Comparison of ENCODE assay signal across 8 mouse cellular contexts in genomic region chr14:55762001-55762821, GRCm38 (mm10). TPM values are rescaled to one million over a fixed set of nuclear protein-coding genes. Genes with fewer than 3 reads are reported as not detected.
A peak's percentile ranks its signal among the peaks of the same experiment; 100 is the strongest.
DNase-seq lines count a peak whose midpoint lies in the region; ATAC-seq and TF ChIP-seq lines count a peak whose summit lies in the region.

No protein-coding gene starts in this region.

- H3K4me2 ChIP-seq in heart, embryonic 13.5 days = peak overlapping the region; percentile 92
- peak overlapping the region; percentile 98 for H3K4me2 ChIP-seq in stomach, embryonic 15.5 days

- no peaks in the 10 kb centered on the region for H3K27me3 ChIP-seq in ES-Bruce4 (ENCODE audit: control insufficient read depth, insufficient read depth, low read length, poor library complexity, severe bottlenecking)
- H3K27me3 ChIP-seq in heart, embryonic 13.5 days (replicated peaks) = peaks cover 64% of the 10 kb centered on the region
- peaks cover 22% of the 10 kb centered on the region for H3K27me3 ChIP-seq in stomach, embryonic 15.5 days (replicated peaks)

- H3K4me3 ChIP-seq in ES-Bruce4 (ENCODE audit: low read depth, low read length) = peak overlapping the region; percentile 56
- H3K4me3 ChIP-seq in heart, embryonic 13.5 days = peak overlapping the region; percentile 59
- H3K4me3 ChIP-seq in stomach, embryonic 15.5 days (replicated peaks) = peak overlapping the region; percentile 57

- H3K9me3 ChIP-seq in ES-Bruce4 (replicated peaks; ENCODE audit: control insufficient read depth, insufficient read depth, low read length, poor library complexity, severe bottlenecking) = no peaks in the 10 kb centered on the region
- no peaks in the 10 kb centered on the region for H3K9me3 ChIP-seq in heart, embryonic 13.5 days
- H3K9me3 ChIP-seq in stomach, embryonic 15.5 days = no peaks in the 10 kb centered on the region

- peak; percentile 39 to 80 for DNase-seq in adrenal gland, adult (ENCODE audit: inconsistent age in 2 of 2, low spot score in 1 of 2)
- no peak for DNase-seq in adrenal gland, adult 8-10 months
- DNase-seq in embryo, embryonic 11 days = peak; percentile 80
- peak; percentile 67 for DNase-seq in kidney, postnatal 14 days

- no peak for TF ChIP-seq POLR2A in ES-Bruce4 (IDR thresholded peaks at IDR 0.05; ENCODE audit: insufficient read depth, low read length)

- no peak overlapping the region for H3K27ac ChIP-seq in ES-Bruce4 (ENCODE audit: insufficient read depth, low read length)
- 0 out of 2 replicates have a peak overlapping the region, but pooled peaks have one; percentile 54 for H3K27ac ChIP-seq in heart, embryonic 13.5 days (replicated peaks)
- peak overlapping the region; percentile 27 for H3K27ac ChIP-seq in stomach, embryonic 15.5 days

- peaks cover 2% of the 10 kb centered on the region for H3K4me1 ChIP-seq in ES-Bruce4 (ENCODE audit: control insufficient read depth, insufficient read depth, low read length)
- H3K4me1 ChIP-seq in heart, embryonic 13.5 days = peaks cover 47% of the 10 kb centered on the region
- peaks cover 15% of the 10 kb centered on the region for H3K4me1 ChIP-seq in stomach, embryonic 15.5 days

- WGBS in heart, embryonic 13.5 days = 1% methylated on average over 77 of the region's 77 CpGs
- under 1% methylated on average over 76 of the region's 77 CpGs for WGBS in stomach, embryonic 15.5 days

- TF ChIP-seq EP300 in ES-Bruce4 (IDR thresholded peaks at IDR 0.05; ENCODE audit: insufficient read depth, low read depth, low read length) = no peak

- H3K36me3 ChIP-seq in ES-Bruce4 (ENCODE audit: control insufficient read depth, insufficient read depth, low read length, poor library complexity, severe bottlenecking) = no peaks in the 10 kb centered on the region
- H3K36me3 ChIP-seq in heart, embryonic 13.5 days = no peaks in the 10 kb centered on the region
- no peaks in the 10 kb centered on the region for H3K36me3 ChIP-seq in stomach, embryonic 15.5 days

- TF ChIP-seq CTCF in ES-Bruce4 (IDR thresholded peaks at IDR 0.05; ENCODE audit: low read depth, low read length) = no peak

- H3K9ac ChIP-seq in ES-Bruce4 (ENCODE audit: low read depth, poor library complexity, severe bottlenecking) = peak overlapping the region; percentile 76
- peak overlapping the region; percentile 84 for H3K9ac ChIP-seq in heart, embryonic 13.5 days
- peak overlapping the region; percentile 65 for H3K9ac ChIP-seq in stomach, embryonic 15.5 days

- peak; percentile 22; the same call in 1 of the 2 replicates for ATAC-seq in heart, embryonic 13.5 days (ENCODE audit: extremely low read depth, insufficient number of reproducible peaks, low FRiP score, low TSS enrichment)
- peak; percentile 17 for ATAC-seq in megakaryocyte, adult 5-6 weeks (ENCODE audit: poor library complexity, severe bottlenecking)
- ATAC-seq in stomach, embryonic 15.5 days (ENCODE audit: insufficient read depth, low FRiP score, low read depth) = peak; percentile 49

RNA-seq across cellular contexts. Expression of gene Ltb4r2, which starts 1.0 kb away (rescaled TPM):
- total RNA-seq in adrenal gland, adult 8-10 months (2022) = under 1 TPM in 1 of 4 experiments, not detected in 3; 0.17 TPM
- polyA plus RNA-seq in ES-Bruce4 (2011; ENCODE audit: insufficient read depth, insufficient read length, low read depth, missing spikeins) = 5.3 and 6.8 TPM in 2 replicates
- 0.25 and 0.27 TPM in 2 replicates for polyA plus RNA-seq in heart, embryonic 13.5 days (2015; fragmentation: Nextera tagmentation; extraction: Ambion mirVana)
- 0.16 and 0.21 TPM in 2 replicates for total RNA-seq in megakaryocyte, adult 5-6 weeks (2015)
- 0.33 and 0.53 TPM in 2 replicates for total RNA-seq in megakaryocyte, adult 5-6 weeks (2017)
- 0.85 and 0.96 TPM in 2 replicates for polyA plus RNA-seq in stomach, embryonic 15.5 days (2015; fragmentation: Nextera tagmentation; extraction: Ambion mirVana)

RNA-seq across cellular contexts. Expression of gene Ltb4r1, which starts 3.6 kb away (rescaled TPM):
- under 1 TPM; 0.31 to 0.75 (median 0.43) TPM for total RNA-seq in adrenal gland, adult 8-10 months (2022)
- polyA plus RNA-seq in ES-Bruce4 (2011; ENCODE audit: insufficient read depth, insufficient read length, low read depth, missing spikeins) = 2.6 and 3.0 TPM in 2 replicates
- polyA plus RNA-seq in heart, embryonic 13.5 days (2015; fragmentation: Nextera tagmentation; extraction: Ambion mirVana) = 0.48 and 0.71 TPM in 2 replicates
- 41.4 and 46.4 TPM in 2 replicates for total RNA-seq in megakaryocyte, adult 5-6 weeks (2015)
- total RNA-seq in megakaryocyte, adult 5-6 weeks (2017) = 57.4 and 68.0 TPM in 2 replicates
- 3.8 and 4.7 TPM in 2 replicates for polyA plus RNA-seq in stomach, embryonic 15.5 days (2015; fragmentation: Nextera tagmentation; extraction: Ambion mirVana)

RNA-seq across cellular contexts. Expression of gene Cideb, which starts 4.0 kb away (rescaled TPM):
- under 1 TPM in 2 of 4 experiments, not detected in 2; 0.31 to 0.49 TPM for total RNA-seq in adrenal gland, adult 8-10 months (2022)
- polyA plus RNA-seq in ES-Bruce4 (2011; ENCODE audit: insufficient read depth, insufficient read length, low read depth, missing spikeins) = not detected in 2 replicates
- polyA plus RNA-seq in heart, embryonic 13.5 days (2015; fragmentation: Nextera tagmentation; extraction: Ambion mirVana) = 1.2 and 2.1 TPM in 2 replicates
- 0.27 and 1.5 TPM in 2 replicates for total RNA-seq in megakaryocyte, adult 5-6 weeks (2015)
- total RNA-seq in megakaryocyte, adult 5-6 weeks (2017) = 0.22 TPM in 1 of 2 replicates, not detected in the other
- polyA plus RNA-seq in stomach, embryonic 15.5 days (2015; fragmentation: Nextera tagmentation; extraction: Ambion mirVana) = 11.8 and 12.9 TPM in 2 replicates

RNA-seq across cellular contexts. Expression of gene Nop9, which starts 16.7 kb away (rescaled TPM):
- 10 to 100 TPM; 17.7 to 20.5 (median 19.1) TPM for total RNA-seq in adrenal gland, adult 8-10 months (2022)
- 56.2 and 59.8 TPM in 2 replicates for polyA plus RNA-seq in ES-Bruce4 (2011; ENCODE audit: insufficient read depth, insufficient read length, low read depth, missing spikeins)
- polyA plus RNA-seq in heart, embryonic 13.5 days (2015; fragmentation: Nextera tagmentation; extraction: Ambion mirVana) = 22.8 and 23.9 TPM in 2 replicates
- total RNA-seq in megakaryocyte, adult 5-6 weeks (2015) = 10.4 and 12.2 TPM in 2 replicates
- total RNA-seq in megakaryocyte, adult 5-6 weeks (2017) = 11.7 and 13.9 TPM in 2 replicates
- polyA plus RNA-seq in stomach, embryonic 15.5 days (2015; fragmentation: Nextera tagmentation; extraction: Ambion mirVana) = 34.3 and 36.7 TPM in 2 replicates

RNA-seq across cellular contexts. Expression of gene Dhrs1, which starts 16.7 kb away (rescaled TPM):
- total RNA-seq in adrenal gland, adult 8-10 months (2022) = 10 to 100 TPM; 67.5 to 76.9 (median 71.0) TPM
- polyA plus RNA-seq in ES-Bruce4 (2011; ENCODE audit: insufficient read depth, insufficient read length, low read depth, missing spikeins) = 34.7 and 38.9 TPM in 2 replicates
- polyA plus RNA-seq in heart, embryonic 13.5 days (2015; fragmentation: Nextera tagmentation; extraction: Ambion mirVana) = 54.8 and 66.9 TPM in 2 replicates
- total RNA-seq in megakaryocyte, adult 5-6 weeks (2015) = 112 and 121 TPM in 2 replicates
- 44.1 and 55.0 TPM in 2 replicates for total RNA-seq in megakaryocyte, adult 5-6 weeks (2017)
- 92.9 and 96.4 TPM in 2 replicates for polyA plus RNA-seq in stomach, embryonic 15.5 days (2015; fragmentation: Nextera tagmentation; extraction: Ambion mirVana)
